Mouse (Mus musculus): ENCODE measurements around the gene Epb41. TPM values are rescaled to one million over a fixed set of nuclear protein-coding genes. Genes with fewer than 3 reads are reported as not detected.
A peak's percentile ranks its signal among the peaks of the same experiment; 100 is the strongest.

The Epb41 gene
- polyA plus RNA-seq, 1 experiment from 2014 or later, result 65.1 TPM

DNA sequence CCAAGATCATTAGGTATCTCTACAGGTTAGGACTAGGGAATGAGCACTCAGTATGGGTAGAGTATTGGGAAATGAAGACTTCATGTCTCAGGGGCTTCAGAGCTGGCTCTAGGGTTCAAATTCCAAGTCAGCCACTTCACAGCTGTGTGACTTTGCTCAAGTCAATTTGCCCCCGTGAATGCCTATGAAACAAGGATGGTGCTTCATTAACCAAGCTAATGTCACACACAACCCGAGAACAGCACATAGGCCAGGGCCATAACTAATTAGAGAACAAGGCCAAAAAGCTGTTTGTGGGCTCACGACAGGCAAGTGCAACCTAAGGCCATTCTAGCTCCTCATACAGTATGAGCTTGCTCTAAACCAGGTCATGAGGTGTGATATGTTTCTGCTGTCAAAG is 3.0 kb downstream of the Epb41 start:
- H3K4me2 ChIP-seq, result no peak overlapping the region
- 69% methylated on average over 3 of the region's 3 CpGs for WGBS
- no peak for ATAC-seq (replicated peaks; ENCODE audit: low FRiP score)

DNA sequence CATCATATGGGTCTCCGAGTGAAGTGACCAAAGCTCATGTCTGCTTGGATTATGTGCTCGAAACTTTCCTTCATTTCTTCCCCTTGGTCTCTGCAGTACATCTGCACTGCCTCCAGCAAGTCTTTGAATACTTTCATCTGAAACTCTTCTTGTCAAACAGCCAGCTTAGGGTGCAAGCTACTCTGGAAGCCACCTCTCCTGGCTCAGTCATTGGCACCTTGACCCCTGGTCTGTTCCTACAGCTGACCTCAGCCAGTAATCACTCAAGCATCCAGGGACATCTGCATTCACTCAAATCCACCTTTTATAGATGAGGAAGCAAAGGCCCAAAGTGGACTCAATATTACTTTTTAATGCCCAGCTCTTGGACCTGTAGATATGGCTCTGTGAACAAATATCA is 3.4 kb downstream of the Epb41 start:
- WGBS, result 90% methylated on average over 2 of the region's 2 CpGs
- no peak for ATAC-seq (replicated peaks; ENCODE audit: low FRiP score)
- no peak overlapping the region for H3K9ac ChIP-seq

More for the DNA sequence above, 3.0 kb downstream of the Epb41 start:
- H3K36me3 ChIP-seq, result no peaks in the 10 kb centered on the region
- peaks cover 53% of the 10 kb centered on the region for H3K4me1 ChIP-seq
- no peak overlapping the region for H3K4me3 ChIP-seq (replicated peaks)
- H3K27ac ChIP-seq, result no peak overlapping the region
- H3K27me3 ChIP-seq, result 0 out of 2 replicates have a peak, but pooled peaks cover 8% of the 10 kb centered on the region
- no peak overlapping the region for H3K9ac ChIP-seq
- no peaks in the 10 kb centered on the region for H3K9me3 ChIP-seq (replicated peaks)

DNA sequence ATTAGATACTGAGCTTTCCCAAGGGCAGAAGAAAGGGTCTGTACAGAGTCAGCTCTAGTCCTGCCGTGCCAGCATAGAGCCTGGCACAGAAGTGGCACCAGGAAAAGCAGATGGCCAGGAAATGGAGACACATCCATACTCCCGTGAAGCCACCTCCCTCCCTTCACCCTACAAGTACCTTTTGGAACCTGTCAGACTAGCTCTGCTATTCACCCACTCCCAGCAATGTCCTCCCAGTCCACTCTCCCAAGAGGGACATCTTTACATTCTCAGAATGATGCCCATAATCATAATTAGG is 7.2 kb downstream of the Epb41 start:
- WGBS, result 73% methylated on average over 2 of the region's 2 CpGs

More for the DNA sequence above, 3.4 kb downstream of the Epb41 start:
- no peak overlapping the region for H3K4me2 ChIP-seq
- no peaks in the 10 kb centered on the region for H3K36me3 ChIP-seq
- H3K27ac ChIP-seq, result no peak overlapping the region
- H3K4me3 ChIP-seq (replicated peaks), result no peak overlapping the region
- H3K9me3 ChIP-seq (replicated peaks), result no peaks in the 10 kb centered on the region
- H3K27me3 ChIP-seq, result 0 out of 2 replicates have a peak, but pooled peaks cover 8% of the 10 kb centered on the region
- H3K4me1 ChIP-seq, result peaks cover 50% of the 10 kb centered on the region

DNA sequence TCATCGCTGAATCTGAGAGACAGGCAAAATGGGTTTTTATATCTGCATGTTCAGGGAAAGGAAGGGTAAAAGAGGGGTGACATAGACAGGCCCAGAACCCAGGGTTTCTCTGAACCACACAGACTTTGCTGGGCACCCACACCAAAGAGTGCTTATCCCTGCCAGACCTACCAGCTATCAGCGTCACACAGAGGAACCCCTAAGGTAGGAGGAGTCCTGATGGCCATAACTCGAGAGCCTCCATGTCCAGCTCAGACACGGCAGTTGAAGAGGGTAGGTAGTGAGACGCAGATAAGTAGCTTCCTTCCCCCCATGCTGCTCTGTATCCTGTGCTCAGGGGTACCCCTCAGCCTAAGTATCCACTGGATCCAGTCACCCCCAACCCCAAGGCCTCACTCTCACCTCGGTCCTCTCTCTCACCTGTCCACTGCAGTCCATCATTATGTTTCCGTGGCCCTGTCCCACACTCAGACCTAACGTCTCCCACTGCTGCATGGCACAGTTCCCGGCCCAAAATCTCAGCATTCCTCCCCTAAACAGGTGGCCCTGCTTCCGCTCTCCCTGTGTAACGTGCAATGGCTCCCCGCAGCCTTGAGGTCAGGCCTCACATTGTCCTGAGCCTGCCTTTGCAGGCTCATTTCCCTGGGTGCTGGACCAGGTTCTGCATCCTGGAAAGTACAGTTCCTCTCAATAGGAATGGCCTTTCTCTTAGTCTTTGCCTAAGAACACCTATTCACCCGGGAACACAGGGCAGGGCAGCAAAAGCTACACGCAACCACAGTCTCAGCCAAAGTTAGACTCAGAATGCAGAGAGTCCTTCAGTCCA is 7.8 kb downstream of the Epb41 start:
- H3K4me3 ChIP-seq (replicated peaks), result no peak overlapping the region
- no peaks in the 10 kb centered on the region for H3K36me3 ChIP-seq
- peaks cover 38% of the 10 kb centered on the region for H3K4me1 ChIP-seq
- no peak for ATAC-seq (replicated peaks; ENCODE audit: low FRiP score)
- H3K27ac ChIP-seq, result no peak overlapping the region
- H3K27me3 ChIP-seq, result 0 out of 2 replicates have a peak, but pooled peaks cover 3% of the 10 kb centered on the region
- no peak overlapping the region for H3K4me2 ChIP-seq
- no peaks in the 10 kb centered on the region for H3K9me3 ChIP-seq (replicated peaks)
- no peak overlapping the region for H3K9ac ChIP-seq
- 85% methylated on average over 14 of the region's 14 CpGs for WGBS

More for the DNA sequence above, 7.2 kb downstream of the Epb41 start:
- Histone ChIP-seq H3K27ac (no peak overlapping the region), H3K9me3 (replicated peaks) (no peaks in the 10 kb centered on the region), H3K9ac (no peak overlapping the region), H3K4me3 (replicated peaks) (no peak overlapping the region), H3K4me1 (peaks cover 38% of the 10 kb centered on the region), H3K36me3 (no peaks in the 10 kb centered on the region), H3K4me2 (no peak overlapping the region), H3K27me3 (0 out of 2 replicates have a peak, but pooled peaks cover 8% of the 10 kb centered on the region)
- no peak for ATAC-seq (replicated peaks; ENCODE audit: low FRiP score)

DNA sequence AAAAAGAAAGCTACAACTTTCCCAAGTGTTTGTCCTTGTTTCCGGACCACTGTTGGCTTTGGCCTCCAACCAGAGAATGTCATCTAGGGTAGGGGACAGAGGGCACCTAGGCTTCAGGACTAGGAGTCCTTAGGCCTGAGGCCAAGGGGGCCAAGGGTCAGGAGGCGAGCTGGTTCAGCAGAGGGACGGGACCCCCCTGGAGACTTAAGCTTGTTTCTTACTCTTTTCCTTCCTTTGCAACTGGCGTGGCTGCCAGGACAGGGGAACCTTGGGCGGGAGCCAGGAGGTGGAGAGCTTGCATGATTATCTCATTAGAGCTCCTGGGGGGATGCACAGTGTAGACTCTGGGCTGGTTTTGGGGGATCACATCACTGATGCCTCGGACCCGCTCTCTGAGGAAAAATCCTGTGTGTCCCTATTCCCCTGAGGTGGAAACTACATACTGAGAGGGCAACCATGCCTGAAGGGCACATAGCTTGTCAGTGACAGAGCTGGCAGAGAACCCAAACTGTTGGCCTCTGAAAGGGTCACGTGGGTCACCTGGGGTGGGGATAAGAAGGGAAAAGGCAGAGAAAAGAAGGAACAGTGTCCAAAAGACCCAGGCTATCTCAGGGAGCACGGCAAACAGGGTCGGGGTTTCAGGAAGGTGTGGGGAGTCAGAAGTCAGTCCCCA is 8.9 kb downstream of the Epb41 start:
- no peak overlapping the region for H3K9ac ChIP-seq
- no peak; the same call in 1 of the 2 replicates for ATAC-seq (replicated peaks; ENCODE audit: low FRiP score)

DNA sequence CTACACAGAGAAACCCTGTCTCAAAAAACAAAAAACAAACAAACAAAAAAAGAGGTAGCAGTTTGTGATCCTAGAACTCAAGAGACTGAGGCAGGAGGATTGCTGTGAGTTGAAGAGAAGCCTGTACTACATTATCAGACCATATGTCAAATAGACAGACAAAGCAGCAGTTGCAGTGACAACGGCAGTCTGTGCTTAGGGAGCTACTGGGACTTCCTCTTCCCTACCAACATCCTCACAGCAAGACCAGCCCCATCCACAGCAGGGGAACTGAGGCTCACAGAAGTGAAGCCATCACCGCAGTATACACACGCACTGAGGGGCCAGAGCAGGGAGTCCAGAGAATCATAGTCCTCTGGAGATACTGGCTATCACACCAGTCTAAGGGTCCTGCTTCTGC is 9.5 kb downstream of the Epb41 start:
- H3K27me3 ChIP-seq, result no peaks in the 10 kb centered on the region
- no peaks in the 10 kb centered on the region for H3K9me3 ChIP-seq (replicated peaks)
- no peak overlapping the region for H3K4me3 ChIP-seq (replicated peaks)
- no peak overlapping the region for H3K9ac ChIP-seq
- peaks cover 38% of the 10 kb centered on the region for H3K4me1 ChIP-seq
- ATAC-seq (replicated peaks; ENCODE audit: low FRiP score), result no peak
- WGBS, result 71% methylated on average over 3 of the region's 3 CpGs
- no peak overlapping the region for H3K4me2 ChIP-seq
- H3K36me3 ChIP-seq, result no peaks in the 10 kb centered on the region
- H3K27ac ChIP-seq, result 0 out of 2 replicates have a peak overlapping the region, but pooled peaks have one; percentile 15

More for the DNA sequence above, 8.9 kb downstream of the Epb41 start:
- H3K4me3 ChIP-seq (replicated peaks), result no peak overlapping the region
- H3K4me1 ChIP-seq, result peaks cover 41% of the 10 kb centered on the region
- H3K4me2 ChIP-seq, result no peak overlapping the region
- 0 out of 2 replicates have a peak, but pooled peaks cover 2% of the 10 kb centered on the region for H3K27me3 ChIP-seq
- no peaks in the 10 kb centered on the region for H3K36me3 ChIP-seq
- peak overlapping the region; percentile 15; the same call in 1 of the 2 replicates for H3K27ac ChIP-seq
- no peaks in the 10 kb centered on the region for H3K9me3 ChIP-seq (replicated peaks)
- WGBS, result 64% methylated on average over 10 of the region's 10 CpGs

DNA sequence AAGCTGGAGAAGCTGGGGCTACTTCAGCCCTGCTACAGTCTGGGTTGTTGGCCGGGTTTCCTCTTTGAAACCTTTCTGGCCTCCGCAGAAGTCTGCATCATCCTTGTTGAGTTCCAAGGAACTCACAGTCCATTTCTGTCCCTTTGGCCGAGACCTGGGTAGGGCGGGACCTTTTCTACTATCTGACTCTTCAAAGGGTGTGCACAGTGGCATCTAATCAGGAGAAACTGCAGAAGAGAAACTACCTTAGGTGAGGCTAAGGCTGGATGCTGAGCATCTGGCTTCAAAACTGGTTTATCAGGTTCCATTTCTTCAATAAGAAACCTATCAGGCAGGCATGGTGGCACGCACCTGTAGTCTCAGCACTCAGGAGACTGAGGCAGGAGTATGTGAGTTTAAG is 10.6 kb downstream of the Epb41 start:
- H3K4me3 ChIP-seq (replicated peaks), result no peak overlapping the region
- no peak overlapping the region for H3K9ac ChIP-seq
- no peak overlapping the region for H3K4me2 ChIP-seq
- 83% methylated on average over 5 of the region's 5 CpGs for WGBS
- no peak for ATAC-seq (replicated peaks; ENCODE audit: low FRiP score)
- H3K27me3 ChIP-seq, result no peaks in the 10 kb centered on the region
- H3K36me3 ChIP-seq, result no peaks in the 10 kb centered on the region
- no peak overlapping the region for H3K27ac ChIP-seq
- H3K4me1 ChIP-seq, result peaks cover 36% of the 10 kb centered on the region
- H3K9me3 ChIP-seq (replicated peaks), result no peaks in the 10 kb centered on the region

DNA sequence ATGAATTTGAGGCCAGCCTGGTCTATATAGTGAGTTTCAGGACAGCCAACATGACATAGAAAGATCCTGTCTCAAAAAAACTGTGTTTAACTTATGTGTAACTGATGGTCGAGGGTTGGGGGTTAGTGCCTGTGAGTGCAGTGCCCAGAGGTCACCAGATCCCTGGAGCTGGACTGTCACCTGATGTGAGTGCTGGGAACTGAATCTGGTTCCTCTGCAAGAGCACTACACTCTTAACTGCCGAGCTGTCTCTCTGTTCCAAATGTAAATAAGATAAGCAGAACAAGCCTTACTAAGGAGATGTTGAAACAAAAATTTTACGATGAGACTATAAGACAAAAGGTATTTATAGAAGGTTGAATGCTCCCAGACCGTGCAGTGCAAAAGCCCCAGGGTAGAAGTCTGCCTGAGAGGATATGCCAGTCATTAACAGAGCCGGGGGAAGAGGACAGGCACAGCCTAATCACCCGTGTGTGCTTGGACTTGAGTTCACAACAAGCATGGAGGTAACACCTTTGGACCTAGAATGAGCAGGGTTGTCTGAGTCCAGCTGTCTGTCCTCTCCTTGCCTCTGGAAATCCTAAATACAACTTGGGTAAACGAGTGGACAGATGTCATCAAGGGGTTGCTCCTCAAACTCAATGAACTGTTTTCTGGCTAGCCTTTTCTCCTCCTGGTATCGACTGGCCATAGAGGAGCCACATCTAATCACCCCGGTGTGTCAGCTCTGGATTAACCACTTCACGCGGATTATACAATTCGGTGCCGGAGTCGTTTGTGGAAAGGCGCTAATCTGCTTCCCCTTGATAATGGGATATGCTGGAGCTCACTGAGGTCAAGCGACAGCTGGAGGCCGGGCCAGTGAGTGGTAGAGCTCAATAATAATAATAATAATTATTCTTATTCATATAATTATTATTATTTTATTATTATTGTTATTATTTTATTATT is 11.9 kb downstream of the Epb41 start:
- H3K27ac ChIP-seq, result no peak overlapping the region
- no peaks in the 10 kb centered on the region for H3K9me3 ChIP-seq (replicated peaks)
- H3K4me3 ChIP-seq (replicated peaks), result no peak overlapping the region
- H3K9ac ChIP-seq, result no peak overlapping the region
- ATAC-seq (replicated peaks; ENCODE audit: low FRiP score), result no peak
- 69% methylated on average over 17 of the region's 17 CpGs for WGBS
- H3K36me3 ChIP-seq, result no peaks in the 10 kb centered on the region
- peaks cover 31% of the 10 kb centered on the region for H3K4me1 ChIP-seq
- H3K4me2 ChIP-seq, result no peak overlapping the region
- H3K27me3 ChIP-seq, result no peaks in the 10 kb centered on the region

DNA sequence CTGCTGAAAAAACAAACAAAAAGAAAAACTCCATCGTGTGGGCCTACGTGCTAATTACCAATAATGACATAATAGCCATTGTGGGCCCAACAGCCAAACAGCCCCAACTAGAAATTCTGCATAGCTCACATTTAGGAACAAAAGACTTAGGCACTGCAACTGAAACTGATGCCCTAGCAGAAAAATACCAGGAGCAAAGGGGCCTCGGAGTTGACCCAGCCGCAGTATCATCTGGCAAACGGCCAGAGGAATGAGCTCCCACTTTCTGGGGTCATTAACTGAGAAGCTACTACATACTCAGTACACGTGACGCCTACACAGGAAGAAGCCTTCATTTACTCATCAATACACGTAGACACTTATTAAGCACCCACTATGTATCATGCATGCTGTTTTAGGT is 12.8 kb downstream of the Epb41 start:
- Histone ChIP-seq H3K4me3 (replicated peaks) (no peak overlapping the region), H3K4me2 (no peak overlapping the region), H3K36me3 (no peaks in the 10 kb centered on the region), H3K9ac (no peak overlapping the region), H3K4me1 (peaks cover 29% of the 10 kb centered on the region), H3K27me3 (no peaks in the 10 kb centered on the region), H3K9me3 (replicated peaks) (no peaks in the 10 kb centered on the region), H3K27ac (no peak overlapping the region)
- no peak for ATAC-seq (replicated peaks; ENCODE audit: low FRiP score)
- 39% methylated on average over 8 of the region's 8 CpGs for WGBS

DNA sequence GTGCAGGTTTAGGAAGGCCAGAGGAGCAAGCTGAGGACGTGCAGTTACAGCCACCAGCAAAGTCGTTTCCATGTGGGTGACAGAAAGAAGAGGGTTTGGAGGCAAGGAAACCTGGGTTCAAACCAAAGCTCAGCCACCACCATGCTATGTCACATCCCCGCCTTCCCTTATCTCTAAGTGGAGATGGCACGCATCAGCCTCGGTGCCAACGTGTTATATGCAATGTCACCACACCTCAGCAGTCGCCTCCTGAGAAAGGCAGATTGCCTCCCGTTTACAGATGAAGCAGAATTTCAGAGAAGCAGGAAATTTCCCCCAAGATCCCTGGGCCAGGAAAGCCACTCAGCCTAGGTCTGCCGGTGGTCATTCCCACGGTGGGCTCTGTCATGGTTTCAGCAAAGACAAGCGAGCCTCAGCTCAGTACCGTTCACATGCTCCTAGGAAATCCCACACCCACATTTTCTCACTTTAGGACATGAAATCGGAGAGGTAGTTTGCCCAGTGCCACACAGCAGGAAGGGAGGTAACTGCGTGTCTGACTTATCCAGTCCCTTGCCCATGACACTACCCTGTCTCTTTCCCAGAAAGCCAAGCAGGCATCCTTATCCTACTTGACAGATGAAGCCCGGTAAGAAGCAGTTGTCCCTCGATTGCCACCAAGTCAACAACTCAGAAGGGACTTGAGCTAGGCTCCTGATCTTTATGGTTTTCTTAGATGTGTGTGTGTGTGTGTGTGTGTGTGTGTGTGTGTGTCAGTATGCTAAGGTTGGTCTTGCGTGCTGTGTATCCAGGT is 14.9 kb downstream of the Epb41 start:
- no peaks in the 10 kb centered on the region for H3K27me3 ChIP-seq
- H3K4me1 ChIP-seq, result peaks cover 16% of the 10 kb centered on the region
- no peaks in the 10 kb centered on the region for H3K9me3 ChIP-seq (replicated peaks)
- no peaks in the 10 kb centered on the region for H3K36me3 ChIP-seq
- no peak overlapping the region for H3K9ac ChIP-seq
- no peak; the same call in 1 of the 2 replicates for ATAC-seq (replicated peaks; ENCODE audit: low FRiP score)
- H3K4me2 ChIP-seq, result no peak overlapping the region
- no peak overlapping the region for H3K27ac ChIP-seq
- WGBS, result 60% methylated on average over 17 of the region's 17 CpGs
- no peak overlapping the region for H3K4me3 ChIP-seq (replicated peaks)

DNA sequence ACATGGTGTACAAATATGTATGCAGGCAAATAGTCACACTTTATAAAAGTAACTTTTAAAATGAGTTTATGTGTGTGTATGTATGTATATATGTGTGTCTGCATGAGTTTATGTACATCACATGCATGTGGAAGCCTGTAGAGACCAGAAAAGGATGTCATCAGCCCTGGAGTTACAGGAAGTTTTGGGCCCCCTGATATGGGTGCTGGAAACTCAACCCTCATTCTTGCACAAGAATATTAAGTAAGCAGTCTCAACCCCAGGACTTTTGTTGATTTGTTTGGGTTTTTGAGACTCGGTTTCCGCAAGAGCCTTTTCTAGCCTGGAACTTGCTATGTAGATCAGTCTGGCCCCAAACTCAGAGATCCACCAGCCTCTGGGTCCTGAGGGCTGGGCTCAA is 15.6 kb downstream of the Epb41 start:
- H3K4me1 ChIP-seq, result peaks cover 12% of the 10 kb centered on the region
- no peak for ATAC-seq (replicated peaks; ENCODE audit: low FRiP score)
- no peaks in the 10 kb centered on the region for H3K9me3 ChIP-seq (replicated peaks)
- no peak overlapping the region for H3K4me2 ChIP-seq
- 98% methylated on average over 2 of the region's 2 CpGs for WGBS
- H3K9ac ChIP-seq, result no peak overlapping the region
- H3K27me3 ChIP-seq, result peaks cover 3% of the 10 kb centered on the region; the same call in 1 of the 2 replicates
- H3K36me3 ChIP-seq, result no peaks in the 10 kb centered on the region
- H3K27ac ChIP-seq, result no peak overlapping the region
- no peak overlapping the region for H3K4me3 ChIP-seq (replicated peaks)

Data from kidney, embryonic 15.5 days (tissue).